Mouse (Mus musculus): Measurements from ENCODE around the gene Snapc3. TPM values are rescaled to one million over a fixed set of nuclear protein-coding genes. Genes with fewer than 3 reads are reported as not detected.

Gene Snapc3
- polyA plus RNA-seq (2015; fragmentation: Nextera tagmentation; extraction: Ambion mirVana) = 14.7 and 16.6 TPM in 2 replicates

DNA sequence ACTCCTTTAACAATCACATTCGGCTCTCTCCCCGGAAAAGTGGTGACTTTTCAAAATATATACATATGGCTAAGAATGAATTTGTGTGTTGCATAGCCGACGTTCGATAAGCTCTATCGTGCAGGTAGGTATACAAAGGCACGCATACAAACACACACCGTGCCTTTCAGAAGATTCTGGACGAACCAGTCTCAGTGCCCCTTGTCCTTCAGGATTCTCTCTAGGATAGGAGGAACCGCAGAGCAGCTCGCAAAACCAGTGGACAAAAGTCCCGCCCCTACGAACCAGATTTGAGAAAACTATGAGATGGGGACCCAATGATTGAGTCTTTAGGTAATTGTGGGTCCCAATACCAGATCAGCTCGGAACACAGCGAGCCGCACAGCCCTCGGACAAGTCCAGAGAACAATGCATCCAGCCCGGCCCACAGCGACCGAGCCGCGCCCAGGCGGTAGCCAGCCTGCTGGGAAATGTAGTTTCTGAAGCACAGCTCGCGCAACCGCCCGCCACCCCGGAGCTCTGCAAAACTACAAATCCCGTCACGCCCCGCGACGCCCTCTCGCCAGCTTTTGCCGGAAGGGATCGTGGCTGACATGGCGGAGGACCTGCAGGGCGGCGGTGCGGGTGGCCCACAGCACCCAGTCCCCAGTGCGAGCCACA is at the start of gene Snapc3:
Gene Snapc3 (plus strand): TSS at position 565 of the 660 bp plus-strand sequence.
- H3K27me3 ChIP-seq (ENCODE audit: control insufficient read depth, insufficient read depth, low read length) = no peaks in the 10 kb centered on the region
- H3K4me2 ChIP-seq (replicated peaks; ENCODE audit: low read depth) = peak within 1 kb of the TSS; percentile 68
- WGBS = under 1% methylated on average over 41 of the region's 41 CpGs
- peaks cover 3% of the 10 kb centered on the region for H3K4me1 ChIP-seq (replicated peaks; ENCODE audit: control insufficient read depth, insufficient read depth)
- peak within 1 kb of the TSS; percentile 78 for H3K9ac ChIP-seq (ENCODE audit: low read length)
- peak within 1 kb of the TSS; percentile 84 for H3K27ac ChIP-seq (replicated peaks)
- DNase-seq (ENCODE audit: low spot score) (peak; percentile 98), ATAC-seq (ENCODE audit: low FRiP score, low TSS enrichment) (peak; percentile 100)
- TF ChIP-seq EP300 (optimal IDR thresholded peaks at IDR 0.05) = no peak
- peak; percentile 31; the same call in 1 of the 2 replicates for TF ChIP-seq CTCF (IDR thresholded peaks at IDR 0.05; ENCODE audit: low read depth)
- peak within 1 kb of the TSS; percentile 72 for H3K4me3 ChIP-seq (ENCODE audit: low read depth, low read length)
- no peaks in the 10 kb centered on the region for H3K36me3 ChIP-seq (ENCODE audit: control insufficient read depth, insufficient read depth, low read length)
- H3K9me3 ChIP-seq (ENCODE audit: control insufficient read depth, low read length) = no peaks in the 10 kb centered on the region

DNA sequence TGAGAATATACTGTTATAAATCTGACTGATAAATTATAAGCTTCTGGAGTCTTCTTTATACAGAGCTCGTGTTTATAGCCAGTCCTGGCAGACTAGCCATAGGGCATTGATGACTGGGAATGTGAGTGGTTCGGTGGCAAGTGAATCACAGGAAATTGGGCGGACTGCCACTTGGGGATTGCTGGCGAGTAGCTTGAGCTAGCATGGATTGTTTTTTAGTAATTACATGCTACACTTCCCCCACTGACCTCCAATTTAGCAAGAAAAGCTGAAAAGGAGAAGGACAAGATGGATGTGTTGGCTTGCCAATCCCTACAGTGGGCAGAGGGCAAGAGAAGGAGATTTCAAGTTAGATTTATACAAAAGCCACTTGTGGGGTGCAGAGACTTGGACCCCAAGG is 44.1 kb upstream of the Snapc3 start:
- no peak for ATAC-seq (ENCODE audit: low FRiP score, low TSS enrichment)
- Histone ChIP-seq H3K4me3 (ENCODE audit: low read depth, low read length) (no peak overlapping the region), H3K9ac (ENCODE audit: low read length) (no peak overlapping the region), H3K4me2 (replicated peaks; ENCODE audit: low read depth) (no peak overlapping the region), H3K27ac (replicated peaks) (no peak overlapping the region), H3K27me3 (ENCODE audit: control insufficient read depth, insufficient read depth, low read length) (no peaks in the 10 kb centered on the region), H3K36me3 (ENCODE audit: control insufficient read depth, insufficient read depth, low read length) (no peaks in the 10 kb centered on the region), H3K4me1 (replicated peaks; ENCODE audit: control insufficient read depth, insufficient read depth) (no peaks in the 10 kb centered on the region), H3K9me3 (ENCODE audit: control insufficient read depth, low read length) (no peaks in the 10 kb centered on the region)
- TF ChIP-seq CTCF (IDR thresholded peaks at IDR 0.05; ENCODE audit: low read depth) = no peak
- no peak for TF ChIP-seq EP300 (optimal IDR thresholded peaks at IDR 0.05)
- WGBS = 63% methylated on average over 4 of the region's 4 CpGs
- DNase-seq (ENCODE audit: low spot score) = no peak

- 71% methylated on average over 6 of the region's 6 CpGs for WGBS
- Histone ChIP-seq H3K4me2 (replicated peaks; ENCODE audit: low read depth) (no peak overlapping the region), H3K9me3 (ENCODE audit: control insufficient read depth, low read length) (no peaks in the 10 kb centered on the region), H3K9ac (ENCODE audit: low read length) (no peak overlapping the region), H3K4me3 (ENCODE audit: low read depth, low read length) (no peak overlapping the region), H3K4me1 (replicated peaks; ENCODE audit: control insufficient read depth, insufficient read depth) (no peaks in the 10 kb centered on the region), H3K36me3 (ENCODE audit: control insufficient read depth, insufficient read depth, low read length) (no peaks in the 10 kb centered on the region), H3K27me3 (ENCODE audit: control insufficient read depth, insufficient read depth, low read length) (no peaks in the 10 kb centered on the region), H3K27ac (replicated peaks) (no peak overlapping the region)
- ATAC-seq (ENCODE audit: low FRiP score, low TSS enrichment) = no peak
- DNase-seq (ENCODE audit: low spot score) = no peak
- TF ChIP-seq EP300 (optimal IDR thresholded peaks at IDR 0.05) (no peak), CTCF (IDR thresholded peaks at IDR 0.05; ENCODE audit: low read depth) (no peak)
Measured at GRCm38 (mm10) chr4:83375650-83376049, 41.9 kb upstream of the Snapc3 start.

DNA sequence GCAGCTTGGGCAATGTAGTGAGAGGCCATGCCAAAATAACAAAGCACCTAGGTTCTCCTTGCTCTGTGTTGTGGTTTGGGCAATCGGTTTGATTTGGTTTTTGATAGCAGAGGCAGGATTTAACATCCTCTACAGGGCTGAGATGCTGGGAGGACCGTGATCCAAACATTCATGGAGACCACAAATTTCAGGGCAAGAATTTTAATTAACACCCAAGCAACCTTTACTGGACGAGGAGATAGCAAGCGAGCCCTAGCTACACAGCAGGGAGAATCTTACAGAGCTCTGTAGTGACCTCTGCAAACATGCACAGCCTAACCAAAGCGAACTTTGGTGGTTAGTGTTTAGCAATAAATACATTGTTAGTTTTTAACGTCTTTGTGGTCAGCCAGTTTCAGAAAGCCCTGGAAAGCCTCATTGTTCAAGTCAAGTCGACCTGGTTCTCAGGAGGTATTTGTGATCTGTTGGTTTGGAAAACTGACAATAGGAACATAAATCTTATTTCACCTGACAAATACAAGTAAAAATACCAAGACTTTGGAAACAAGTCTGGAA is 41.0 kb upstream of the Snapc3 start:
- H3K4me2 ChIP-seq (replicated peaks; ENCODE audit: low read depth) = no peak overlapping the region
- H3K9me3 ChIP-seq (ENCODE audit: control insufficient read depth, low read length) = no peaks in the 10 kb centered on the region
- H3K36me3 ChIP-seq (ENCODE audit: control insufficient read depth, insufficient read depth, low read length) = no peaks in the 10 kb centered on the region
- no peak overlapping the region for H3K9ac ChIP-seq (ENCODE audit: low read length)
- 60% methylated on average over 7 of the region's 7 CpGs for WGBS
- H3K27me3 ChIP-seq (ENCODE audit: control insufficient read depth, insufficient read depth, low read length) = no peaks in the 10 kb centered on the region
- DNase-seq (ENCODE audit: low spot score) (no peak), ATAC-seq (ENCODE audit: low FRiP score, low TSS enrichment) (no peak)
- H3K27ac ChIP-seq (replicated peaks) = no peak overlapping the region
- no peak overlapping the region for H3K4me3 ChIP-seq (ENCODE audit: low read depth, low read length)
- TF ChIP-seq CTCF (IDR thresholded peaks at IDR 0.05; ENCODE audit: low read depth) = no peak
- no peak for TF ChIP-seq EP300 (optimal IDR thresholded peaks at IDR 0.05)
- H3K4me1 ChIP-seq (replicated peaks; ENCODE audit: control insufficient read depth, insufficient read depth) = no peaks in the 10 kb centered on the region

DNA sequence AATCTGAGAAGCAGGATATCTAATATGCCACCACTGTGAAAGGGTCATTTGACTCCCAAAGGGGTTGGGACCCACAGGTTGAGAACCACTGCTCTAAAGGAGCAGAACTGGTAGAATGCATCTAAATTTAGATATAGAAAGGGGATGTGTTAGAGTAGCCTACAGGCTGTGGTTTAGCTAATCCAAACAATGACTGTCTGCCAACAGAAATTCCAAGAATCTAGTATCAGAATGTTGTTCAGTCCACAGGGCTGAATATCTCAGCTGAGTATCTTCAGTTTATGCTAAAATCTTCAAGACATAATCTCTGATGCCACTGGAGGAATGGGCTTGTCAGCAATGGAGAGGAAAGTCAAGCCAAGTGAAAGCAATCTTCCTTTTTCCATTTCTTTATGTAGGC is 38.5 kb upstream of the Snapc3 start:
- no peak overlapping the region for H3K27ac ChIP-seq (replicated peaks)
- no peaks in the 10 kb centered on the region for H3K36me3 ChIP-seq (ENCODE audit: control insufficient read depth, insufficient read depth, low read length)
- DNase-seq (ENCODE audit: low spot score) (no peak), ATAC-seq (ENCODE audit: low FRiP score, low TSS enrichment) (no peak)
- H3K4me3 ChIP-seq (ENCODE audit: low read depth, low read length) = no peak overlapping the region
- H3K9ac ChIP-seq (ENCODE audit: low read length) = no peak overlapping the region
- H3K27me3 ChIP-seq (ENCODE audit: control insufficient read depth, insufficient read depth, low read length) = no peaks in the 10 kb centered on the region
- H3K9me3 ChIP-seq (ENCODE audit: control insufficient read depth, low read length) = no peaks in the 10 kb centered on the region
- no peak overlapping the region for H3K4me2 ChIP-seq (replicated peaks; ENCODE audit: low read depth)
- TF ChIP-seq CTCF (IDR thresholded peaks at IDR 0.05; ENCODE audit: low read depth) = no peak
- TF ChIP-seq EP300 (optimal IDR thresholded peaks at IDR 0.05) = no peak
- no peaks in the 10 kb centered on the region for H3K4me1 ChIP-seq (replicated peaks; ENCODE audit: control insufficient read depth, insufficient read depth)

GRCm38 (mm10) chr4:83379746-83380145 is 37.8 kb upstream of the Snapc3 start:
- ATAC-seq (ENCODE audit: low FRiP score, low TSS enrichment) (no peak), DNase-seq (ENCODE audit: low spot score) (no peak)
- peak overlapping the region; percentile 59; the same call in 1 of the 2 replicates for H3K27ac ChIP-seq (replicated peaks)
- TF ChIP-seq EP300 (optimal IDR thresholded peaks at IDR 0.05) = no peak
- TF ChIP-seq CTCF (IDR thresholded peaks at IDR 0.05; ENCODE audit: low read depth) = no peak
- no peaks in the 10 kb centered on the region for H3K36me3 ChIP-seq (ENCODE audit: control insufficient read depth, insufficient read depth, low read length)
- no peaks in the 10 kb centered on the region for H3K27me3 ChIP-seq (ENCODE audit: control insufficient read depth, insufficient read depth, low read length)
- H3K4me1 ChIP-seq (replicated peaks; ENCODE audit: control insufficient read depth, insufficient read depth) = no peaks in the 10 kb centered on the region
- no peak overlapping the region for H3K9ac ChIP-seq (ENCODE audit: low read length)
- H3K9me3 ChIP-seq (ENCODE audit: control insufficient read depth, low read length) = no peaks in the 10 kb centered on the region
- WGBS = 87% methylated on average over 6 of the region's 6 CpGs
- H3K4me3 ChIP-seq (ENCODE audit: low read depth, low read length) = no peak overlapping the region
- no peak overlapping the region for H3K4me2 ChIP-seq (replicated peaks; ENCODE audit: low read depth)

Measured in stomach, postnatal 0 days (tissue).